Mouse (Mus musculus) heart, adult 11 months (tissue): ENCODE data around the gene Tfip11.
"Not testable (repeated sequence)": the region's sequence is repeated elsewhere in the genome, so short reads cannot be mapped to it uniquely, and the experiment has no call there.

Experiments
- DNase-seq: peaks from one replicate; pipeline ENCODE4 v3.0.0; 2022

Tfip11 gene

GRCm38 (mm10) chr5:112290536-112290880 lies 35.6 kb upstream of the Tfip11 start:
- no peak for DNase-seq

- DNase-seq: no peak
Measured at GRCm38 (mm10) chr5:112291866-112292265, 34.3 kb upstream of the Tfip11 start.

GRCm38 (mm10) chr5:112292343-112292980 lies 33.7 kb upstream of the Tfip11 start:
- DNase-seq: no peak

- no peak for DNase-seq
Measured at GRCm38 (mm10) chr5:112293800-112294199, 32.4 kb upstream of the Tfip11 start.

- DNase-seq: no peak
Measured at GRCm38 (mm10) chr5:112294696-112295095, 31.5 kb upstream of the Tfip11 start.

- DNase-seq: peak; percentile 85
Measured at GRCm38 (mm10) chr5:112295162-112295561, 31.0 kb upstream of the Tfip11 start.

GRCm38 (mm10) chr5:112295564-112295963 lies 30.6 kb upstream of the Tfip11 start:
- peak; percentile 87 for DNase-seq

GRCm38 (mm10) chr5:112296404-112297181 lies 29.6 kb upstream of the Tfip11 start:
- no peak for DNase-seq

- DNase-seq: no peak
Measured at GRCm38 (mm10) chr5:112297257-112297656, 28.9 kb upstream of the Tfip11 start.

GRCm38 (mm10) chr5:112298226-112298988 lies 27.8 kb upstream of the Tfip11 start:
- DNase-seq: peak; percentile 99

- DNase-seq: peak; percentile 91
Measured at GRCm38 (mm10) chr5:112299399-112299798, 26.8 kb upstream of the Tfip11 start.

GRCm38 (mm10) chr5:112300112-112300511 lies 26.0 kb upstream of the Tfip11 start:
- DNase-seq: peak; percentile 83

- peak; percentile 92 for DNase-seq
Measured at GRCm38 (mm10) chr5:112300721-112301308, 25.3 kb upstream of the Tfip11 start.

- peak; percentile 91 for DNase-seq
Measured at GRCm38 (mm10) chr5:112301694-112302093, 24.5 kb upstream of the Tfip11 start.

GRCm38 (mm10) chr5:112302310-112302709 lies 23.8 kb upstream of the Tfip11 start:
- no peak for DNase-seq

GRCm38 (mm10) chr5:112305842-112306241 lies 20.3 kb upstream of the Tfip11 start:
- DNase-seq: no peak

GRCm38 (mm10) chr5:112313222-112313885 lies 12.8 kb upstream of the Tfip11 start:
- no peak for DNase-seq

- no peak for DNase-seq
Measured at GRCm38 (mm10) chr5:112316468-112316867, 9.7 kb upstream of the Tfip11 start.

- peak; percentile 98 for DNase-seq
Measured at GRCm38 (mm10) chr5:112317328-112317727, 8.8 kb upstream of the Tfip11 start.

- DNase-seq: not testable (repeated sequence)
Measured at GRCm38 (mm10) chr5:112319343-112319742, 6.8 kb upstream of the Tfip11 start.

- DNase-seq: no peak
Measured at GRCm38 (mm10) chr5:112320379-112320778, 5.8 kb upstream of the Tfip11 start.

- DNase-seq: no peak
Measured at GRCm38 (mm10) chr5:112320936-112321335, 5.2 kb upstream of the Tfip11 start.

GRCm38 (mm10) chr5:112321376-112321775 lies 4.8 kb upstream of the Tfip11 start:
- DNase-seq: no peak
